Mouse (Mus musculus) heart, adult 2 months (tissue): ENCODE results near the gene Pfpl.

ENCODE experiments used
- CTCF ChIP-seq: fragments of 200-600 bp; IDR thresholded peaks from 2 replicates; pipeline ENCODE4 v1.8.1; 2022; ENCODE audit warnings: antibody characterized with exemption, mild to moderate bottlenecking, moderate library complexity
- EP300 ChIP-seq: fragments of 200-500 bp; IDR thresholded peaks from 2 replicates; pipeline ENCODE4 v1.6.1; 2011; ENCODE audit warnings: low read depth, low read length, control low read depth; ENCODE audit not compliant: insufficient read depth
- POLR2A ChIP-seq: fragments of 200-500 bp; IDR thresholded peaks from 2 replicates; pipeline ENCODE4 v1.6.1; 2011; ENCODE audit warnings: mild to moderate bottlenecking, low read depth, low read length, control low read depth; ENCODE audit not compliant: insufficient read depth

DNA sequence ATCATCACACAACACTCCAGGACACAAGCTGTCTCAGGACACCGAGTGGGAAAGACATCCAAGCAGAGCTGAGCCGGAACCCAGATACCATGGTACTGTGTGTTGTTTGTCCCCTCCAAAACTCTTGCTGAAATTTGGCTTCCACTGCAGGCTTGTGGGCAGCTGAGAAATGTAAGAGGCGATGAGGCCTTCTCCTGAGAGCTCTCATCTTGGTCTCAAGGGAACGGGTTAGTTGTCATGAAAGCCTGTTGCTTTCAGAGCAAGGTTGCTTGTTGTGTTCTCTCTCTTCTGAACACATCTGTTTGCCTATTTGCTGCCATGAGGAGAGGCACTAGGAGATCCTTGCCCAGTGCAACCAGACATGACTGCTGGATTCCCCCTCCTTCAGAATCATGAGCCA is 46.2 kb downstream of the Pfpl start:
- TF ChIP-seq POLR2A = no peak
- TF ChIP-seq CTCF = no peak
- TF ChIP-seq EP300 = no peak
